Mouse (Mus musculus) neural tube, embryonic 13.5 days (tissue): ENCODE data around the gene Asb4. TPM values are rescaled to one million over a fixed set of nuclear protein-coding genes. Genes with fewer than 3 reads are reported as not detected.

Experiments used
- ATAC-seq: fragments of 200-750 bp; cut with Nextera tagmentation; 2 replicates; pipeline ENCODE4 v1.8.0; 2017; ENCODE audit warnings: low read depth, mild to moderate bottlenecking, moderate TSS enrichment, moderate library complexity
- H3K27ac ChIP-seq: fragments of 300-500 bp; sonication (generic); replicated peaks from 2 replicates; pipeline ENCODE4 v1.5.1; 2015; ENCODE audit warnings: moderate library complexity, mild to moderate bottlenecking, inconsistent platforms
- H3K27me3 ChIP-seq: fragments of 300-500 bp; sonication (generic); 2 replicates; pipeline ENCODE4 v1.6.1; 2015; ENCODE audit warnings: mild to moderate bottlenecking, inconsistent platforms
- H3K36me3 ChIP-seq: fragments of 300-500 bp; sonication (generic); 2 replicates; pipeline ENCODE4 v1.6.1; 2015; ENCODE audit warnings: mild to moderate bottlenecking, inconsistent platforms
- H3K4me1 ChIP-seq: fragments of 300-500 bp; sonication (generic); replicated peaks from 2 replicates; pipeline ENCODE4 v1.6.1; 2015; ENCODE audit warnings: inconsistent platforms
- H3K4me2 ChIP-seq: fragments of 300-500 bp; sonication (generic); 2 replicates; pipeline ENCODE4 v1.6.1; 2015; ENCODE audit warnings: inconsistent platforms, mild to moderate bottlenecking, moderate library complexity
- H3K4me3 ChIP-seq: fragments of 300-500 bp; sonication (generic); 2 replicates; pipeline ENCODE4 v1.5.1; 2015; ENCODE audit warnings: mild to moderate bottlenecking, inconsistent platforms
- H3K9ac ChIP-seq: fragments of 300-500 bp; sonication (generic); 2 replicates; pipeline ENCODE4 v1.6.1; 2015; ENCODE audit warnings: moderate library complexity, mild to moderate bottlenecking, inconsistent platforms
- H3K9me3 ChIP-seq: fragments of 300-500 bp; sonication (generic); 2 replicates; pipeline ENCODE4 v1.6.1; 2016; ENCODE audit warnings: inconsistent platforms
- WGBS: fragments of 180-500 bp; shearing (Covaris S2); methylation state at CpG from one replicate; pipeline ENCODE4 v1.1.7; 2015; 5-methylcytosine and 5-hydroxymethylcytosine counted together
- polyA plus RNA-seq: library from polyadenylated mRNA; unstranded; fragments of >200 nt; fragmentation: Nextera tagmentation; extraction: Ambion mirVana; gene quantifications from 2 replicates; pipeline ENCODE4 v1.2.1, GENCODE M21; 2015

Asb4 gene
- polyA plus RNA-seq, 1 experiment from 2014 or later, result 10.4 TPM

GRCm38 (mm10) chr6:5379781-5380623 is 3.2 kb upstream of the Asb4 start:
- peak; percentile 63 for ATAC-seq
- 5% methylated on average over 22 of the region's 22 CpGs for WGBS
- Histone ChIP-seq H3K4me1 (peaks cover 49% of the 10 kb centered on the region), H3K4me2 (peak overlapping the region; percentile 50), H3K4me3 (peak overlapping the region; percentile 13), H3K27me3 (no peaks in the 10 kb centered on the region), H3K9me3 (no peaks in the 10 kb centered on the region), H3K9ac (peak overlapping the region; percentile 58; the same call in 1 of the 2 replicates), H3K27ac (peak overlapping the region; percentile 88), H3K36me3 (no peaks in the 10 kb centered on the region)

- Histone ChIP-seq H3K4me3 (peak overlapping the region; percentile 13; the same call in 1 of the 2 replicates), H3K27me3 (no peaks in the 10 kb centered on the region), H3K27ac (peak overlapping the region; percentile 88), H3K9me3 (no peaks in the 10 kb centered on the region), H3K4me1 (peaks cover 49% of the 10 kb centered on the region), H3K9ac (peak overlapping the region; percentile 58; the same call in 1 of the 2 replicates), H3K4me2 (peak overlapping the region; percentile 50), H3K36me3 (no peaks in the 10 kb centered on the region)
- peak; percentile 19 for ATAC-seq
- WGBS, result 4% methylated on average over 9 of the region's 9 CpGs
These were observed 2.4 kb upstream of the Asb4 start for GRCm38 (mm10) chr6:5380624-5381252.

GRCm38 (mm10) chr6:5381918-5382582 is 1.1 kb upstream of the Asb4 start:
- Histone ChIP-seq H3K9ac (0 out of 2 replicates have a peak overlapping the region, but pooled peaks have one; percentile 9), H3K4me3 (no peak overlapping the region), H3K4me2 (no peak overlapping the region; the same call in 1 of the 2 replicates), H3K9me3 (no peaks in the 10 kb centered on the region), H3K27me3 (no peaks in the 10 kb centered on the region), H3K4me1 (peaks cover 49% of the 10 kb centered on the region), H3K27ac (peak overlapping the region; percentile 88), H3K36me3 (no peaks in the 10 kb centered on the region)
- no peak for ATAC-seq
- WGBS, result 33% methylated on average over 13 of the region's 13 CpGs

GRCm38 (mm10) chr6:5382583-5383215 is 487 bp upstream of the Asb4 start:
- no peaks in the 10 kb centered on the region for H3K9me3 ChIP-seq
- H3K4me2 ChIP-seq, result peak overlapping the region; percentile 61
- peak overlapping the region; percentile 33 for H3K4me3 ChIP-seq
- H3K36me3 ChIP-seq, result no peaks in the 10 kb centered on the region
- peak overlapping the region; percentile 60 for H3K9ac ChIP-seq
- H3K27me3 ChIP-seq, result no peaks in the 10 kb centered on the region
- peak overlapping the region; percentile 80 for H3K27ac ChIP-seq
- WGBS, result under 1% methylated on average over 16 of the region's 16 CpGs
- H3K4me1 ChIP-seq, result peaks cover 49% of the 10 kb centered on the region
- peak; percentile 71 for ATAC-seq

- Histone ChIP-seq H3K9me3 (no peaks in the 10 kb centered on the region), H3K36me3 (no peaks in the 10 kb centered on the region), H3K4me2 (peak overlapping the region; percentile 61), H3K4me1 (peaks cover 47% of the 10 kb centered on the region), H3K9ac (peak overlapping the region; percentile 60), H3K27me3 (no peaks in the 10 kb centered on the region), H3K27ac (peak overlapping the region; percentile 80), H3K4me3 (peak overlapping the region; percentile 33)
- no peak for ATAC-seq
- WGBS, result under 1% methylated on average over 11 of the region's 11 CpGs
These were observed 948 bp downstream of the Asb4 start for GRCm38 (mm10) chr6:5384178-5384490.

GRCm38 (mm10) chr6:5385161-5385640 is 2.0 kb downstream of the Asb4 start:
- 30% methylated on average over 7 of the region's 7 CpGs for WGBS
- Histone ChIP-seq H3K27me3 (no peaks in the 10 kb centered on the region), H3K9ac (no peak overlapping the region), H3K36me3 (no peaks in the 10 kb centered on the region), H3K4me3 (no peak overlapping the region), H3K4me2 (no peak overlapping the region), H3K27ac (no peak overlapping the region), H3K9me3 (no peaks in the 10 kb centered on the region), H3K4me1 (peaks cover 41% of the 10 kb centered on the region)
- ATAC-seq, result no peak

- H3K27me3 ChIP-seq, result no peaks in the 10 kb centered on the region
- H3K9me3 ChIP-seq, result no peaks in the 10 kb centered on the region
- H3K4me3 ChIP-seq, result no peak overlapping the region
- 93% methylated on average over 4 of the region's 4 CpGs for WGBS
- ATAC-seq, result no peak
- no peak overlapping the region for H3K27ac ChIP-seq
- H3K9ac ChIP-seq, result no peak overlapping the region
- peaks cover 37% of the 10 kb centered on the region for H3K4me1 ChIP-seq
- no peak overlapping the region for H3K4me2 ChIP-seq
- H3K36me3 ChIP-seq, result no peaks in the 10 kb centered on the region
These were observed 3.3 kb downstream of the Asb4 start for GRCm38 (mm10) chr6:5386486-5386885.

- Histone ChIP-seq H3K4me2 (no peak overlapping the region), H3K9me3 (no peaks in the 10 kb centered on the region)
These were observed 4.2 kb downstream of the Asb4 start for GRCm38 (mm10) chr6:5387396-5387795.

GRCm38 (mm10) chr6:5390298-5390697 is 7.1 kb downstream of the Asb4 start:
- peak overlapping the region; percentile 28 for H3K4me3 ChIP-seq
- no peaks in the 10 kb centered on the region; the same call in 1 of the 2 replicates for H3K27me3 ChIP-seq
- WGBS, result 6% methylated on average over 11 of the region's 11 CpGs
- no peaks in the 10 kb centered on the region for H3K9me3 ChIP-seq
- no peak overlapping the region for H3K27ac ChIP-seq
- H3K36me3 ChIP-seq, result no peaks in the 10 kb centered on the region
- H3K4me2 ChIP-seq, result peak overlapping the region; percentile 53
- H3K4me1 ChIP-seq, result peaks cover 14% of the 10 kb centered on the region
- ATAC-seq, result no peak
- H3K9ac ChIP-seq, result peak overlapping the region; percentile 38; the same call in 1 of the 2 replicates

More at GRCm38 (mm10) chr6:5387396-5387795, 4.2 kb downstream of the Asb4 start:
- H3K27me3 ChIP-seq, result no peaks in the 10 kb centered on the region; the same call in 1 of the 2 replicates
- no peaks in the 10 kb centered on the region for H3K36me3 ChIP-seq
- no peak for ATAC-seq
- H3K9ac ChIP-seq, result no peak overlapping the region
- peaks cover 28% of the 10 kb centered on the region for H3K4me1 ChIP-seq
- WGBS, result 45% methylated on average over 2 of the region's 2 CpGs
- no peak overlapping the region for H3K4me3 ChIP-seq
- H3K27ac ChIP-seq, result no peak overlapping the region

- Histone ChIP-seq H3K4me2 (peak overlapping the region; percentile 53), H3K9ac (peak overlapping the region; percentile 22; the same call in 1 of the 2 replicates), H3K27me3 (no peaks in the 10 kb centered on the region; the same call in 1 of the 2 replicates), H3K9me3 (no peaks in the 10 kb centered on the region), H3K27ac (no peak overlapping the region), H3K36me3 (no peaks in the 10 kb centered on the region), H3K4me1 (peaks cover 14% of the 10 kb centered on the region), H3K4me3 (peak overlapping the region; percentile 12; the same call in 1 of the 2 replicates)
- WGBS, result 8% methylated on average over 10 of the region's 10 CpGs
- no peak for ATAC-seq
These were observed 7.8 kb downstream of the Asb4 start for GRCm38 (mm10) chr6:5390952-5391351.

GRCm38 (mm10) chr6:5394971-5395370 is 11.8 kb downstream of the Asb4 start:
- no peak for ATAC-seq
- Histone ChIP-seq H3K27me3 (no peaks in the 10 kb centered on the region; the same call in 1 of the 2 replicates), H3K4me1 (peaks cover 12% of the 10 kb centered on the region), H3K27ac (no peak overlapping the region), H3K4me2 (no peak overlapping the region), H3K9ac (no peak overlapping the region), H3K9me3 (no peaks in the 10 kb centered on the region), H3K4me3 (no peak overlapping the region), H3K36me3 (no peaks in the 10 kb centered on the region)
- 32% methylated on average over 4 of the region's 4 CpGs for WGBS
